Mouse (Mus musculus) left cerebral cortex, postnatal 14 days (tissue): ENCODE measurements at regions not wholly inside any gene's neighbourhood (a gene's known extent, or its start where the extent isn't known, plus 50 kb on each side); places are given as distances from the start of the nearest gene placed in this dataset.

ENCODE experiments used
- DNase-seq, 2 experiments: peaks; one replicate each; pipeline ENCODE4 v3.0.0; 2021 to 2022; ENCODE audit warnings: low spot score in 2 of 2, mixed read lengths in 1 of 2
- intact Hi-C: fragments of 180-260 bp; cut with DNase I; formaldehyde crosslinking; loops from one replicate; pipeline ENCODE4 v1.15.1; 2025

DNA sequence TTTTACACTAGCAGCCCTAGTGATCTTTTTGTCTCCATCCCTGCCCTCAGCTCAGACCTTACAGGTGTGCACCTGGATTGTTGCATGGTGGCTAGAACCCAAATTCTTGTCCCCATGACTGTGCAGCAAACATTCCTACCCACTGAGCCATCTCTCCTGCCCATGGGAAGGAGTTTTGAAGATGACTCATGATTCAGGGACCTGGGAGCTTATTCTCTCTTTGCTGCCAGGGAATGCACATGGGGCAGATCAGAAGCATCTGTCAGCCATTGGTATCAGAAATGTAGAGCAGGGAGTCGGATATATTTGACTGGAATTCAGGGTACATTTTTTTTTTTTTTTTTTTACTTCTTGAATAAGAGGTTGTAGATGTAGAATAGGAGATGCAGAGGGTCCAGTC, 154.0 kb downstream of the 4930564D02Rik start:
- DNase-seq: no peak
- intact Hi-C loops: no loop called here

DNA sequence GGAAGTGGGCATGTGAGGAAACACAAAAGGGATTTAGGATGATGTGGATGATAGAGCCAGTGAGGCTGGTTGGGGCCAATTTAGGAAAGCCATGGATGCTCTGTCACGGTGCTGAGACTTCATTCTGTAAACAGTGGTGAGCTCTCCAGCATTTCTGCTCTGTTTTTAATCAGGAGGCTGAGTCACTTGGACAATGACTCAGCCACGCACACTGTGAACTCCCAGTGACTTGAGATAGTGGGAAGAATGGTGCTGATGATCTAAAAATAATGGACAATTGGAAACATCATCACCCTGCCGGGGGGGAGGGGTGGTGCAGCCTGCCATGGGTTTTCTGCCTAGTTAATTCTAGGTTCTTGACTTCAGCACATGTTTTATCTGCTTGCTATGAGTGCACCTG, 156.3 kb downstream of the 4930564D02Rik start:
- intact Hi-C loops: no loop called here
- no peak for DNase-seq

DNA sequence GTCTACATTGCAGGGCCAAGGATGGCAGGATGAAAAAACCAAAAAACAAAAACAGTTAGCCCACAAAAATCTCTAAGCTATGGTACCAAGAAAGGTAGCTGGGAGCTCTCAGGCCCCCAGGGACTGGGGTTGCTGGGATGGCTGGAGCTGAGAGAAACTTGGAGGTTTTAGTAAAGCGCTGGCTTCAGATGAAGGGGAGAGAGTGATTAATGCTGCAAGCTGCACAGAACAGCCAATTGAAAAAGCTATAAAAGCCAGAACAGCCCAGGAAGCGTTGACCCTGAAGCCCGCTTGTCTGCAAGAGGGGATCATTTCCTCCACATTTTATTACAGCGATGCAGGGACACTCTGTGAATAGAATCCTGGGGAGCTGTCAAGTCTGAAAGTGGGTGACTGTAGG, 157.0 kb downstream of the 4930564D02Rik start:
- intact Hi-C loops: no loop called here
- no peak for DNase-seq

DNA sequence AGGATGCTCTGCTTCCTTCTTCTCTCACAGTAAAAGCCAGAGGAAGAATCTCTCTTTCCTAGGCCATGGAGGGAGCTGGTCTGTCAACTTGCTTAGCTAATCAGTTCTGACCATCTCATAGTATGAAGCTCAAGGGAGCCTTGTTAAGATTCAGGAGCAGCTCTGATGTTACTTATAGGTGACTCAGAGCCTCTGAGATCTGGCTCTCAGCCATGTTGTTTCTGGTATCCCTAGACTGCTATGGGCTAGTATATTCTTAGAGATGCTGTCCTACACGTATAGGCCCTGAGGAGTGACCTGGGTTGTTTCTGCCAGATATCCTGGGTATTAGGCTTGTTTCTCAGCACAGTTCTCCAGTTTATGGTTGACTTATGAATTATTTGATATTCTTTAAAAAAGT, 160.9 kb downstream of the 4930564D02Rik start:
- no peak for DNase-seq
- intact Hi-C loops: no loop called here

DNA sequence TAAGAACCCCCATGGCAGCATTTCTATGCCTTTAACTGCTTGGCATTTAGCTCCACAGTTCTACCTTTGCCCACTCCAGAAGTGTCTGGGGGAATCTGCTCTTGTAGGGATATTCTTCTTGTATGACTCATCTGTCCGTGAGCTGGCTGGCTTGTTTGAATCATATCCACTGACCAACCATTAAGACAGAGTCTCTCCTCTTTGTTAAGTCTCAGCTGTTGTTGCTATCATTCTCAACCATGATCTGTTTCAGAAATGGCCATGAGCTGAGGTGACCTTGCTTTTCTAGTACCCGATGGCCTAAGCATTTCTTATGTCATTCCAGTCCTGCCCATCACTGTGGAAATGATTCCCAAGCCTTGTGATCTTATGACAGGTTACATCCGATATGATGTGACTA, 161.8 kb downstream of the 4930564D02Rik start:
- DNase-seq: no peak
- intact Hi-C loops: no loop called here

DNA sequence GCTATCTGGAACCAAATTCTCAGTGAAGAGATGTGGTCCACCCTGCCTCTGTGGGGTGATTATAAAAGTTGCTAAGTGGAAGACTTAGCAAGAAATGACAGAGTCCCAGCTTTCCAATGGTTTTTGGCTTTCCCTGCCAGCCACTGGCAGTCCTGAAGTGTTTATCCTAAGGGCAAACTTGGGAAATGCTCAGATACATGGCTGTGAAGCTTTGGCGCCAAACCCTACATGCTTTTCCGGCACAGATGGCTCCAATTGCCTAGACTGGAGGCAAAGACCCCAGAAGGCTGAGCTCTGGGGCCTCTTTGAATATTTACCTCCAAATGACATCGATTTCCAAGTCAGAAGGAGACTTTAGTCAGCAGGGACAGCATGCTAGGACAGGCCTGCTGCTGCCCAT, 174.4 kb downstream of the 4930564D02Rik start:
- DNase-seq: no peak
- intact Hi-C loops: no loop called here

DNA sequence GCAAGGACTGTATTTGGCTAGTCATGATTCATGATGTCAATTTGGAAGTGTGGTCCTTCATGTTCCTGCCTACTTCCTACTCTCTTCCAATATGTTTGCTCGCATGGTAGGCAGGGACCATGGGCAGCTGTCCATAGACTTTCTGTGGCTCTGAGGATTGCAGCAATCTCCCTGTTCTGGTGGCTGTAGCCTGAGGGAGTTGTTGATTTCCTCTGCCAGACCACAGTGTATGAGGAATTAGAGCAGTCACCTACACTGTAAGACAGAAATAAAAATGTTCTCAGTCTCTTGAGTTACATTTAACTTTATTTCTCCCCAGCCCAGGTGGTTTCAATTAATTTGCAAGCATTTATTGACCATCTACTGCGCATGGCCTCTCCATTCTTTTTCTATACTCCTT, 190.5 kb downstream of the 4930564D02Rik start:
- no peak for DNase-seq
- intact Hi-C loops: no loop called here

DNA sequence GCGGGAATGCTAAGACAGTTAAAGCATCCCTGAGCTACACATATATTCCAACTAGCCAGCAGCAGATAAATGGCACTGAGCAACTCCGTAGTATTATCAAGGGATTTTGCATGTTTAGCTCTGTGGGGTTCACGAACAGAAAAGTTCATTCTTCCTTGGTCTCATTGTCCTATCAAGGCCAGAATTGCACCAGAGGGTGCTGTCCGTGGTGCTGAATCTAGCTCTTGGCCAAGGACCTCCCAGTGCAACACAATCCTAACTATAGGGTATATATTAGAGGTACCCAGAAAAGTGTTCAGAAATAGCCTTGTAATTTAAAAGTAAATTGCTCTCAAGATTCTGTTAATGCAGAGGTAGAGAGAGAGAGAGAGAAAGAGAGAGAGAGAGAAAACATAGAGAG, 176.9 kb upstream of the Kcnd3 start:
- DNase-seq: no peak
- intact Hi-C loops: no loop called here

DNA sequence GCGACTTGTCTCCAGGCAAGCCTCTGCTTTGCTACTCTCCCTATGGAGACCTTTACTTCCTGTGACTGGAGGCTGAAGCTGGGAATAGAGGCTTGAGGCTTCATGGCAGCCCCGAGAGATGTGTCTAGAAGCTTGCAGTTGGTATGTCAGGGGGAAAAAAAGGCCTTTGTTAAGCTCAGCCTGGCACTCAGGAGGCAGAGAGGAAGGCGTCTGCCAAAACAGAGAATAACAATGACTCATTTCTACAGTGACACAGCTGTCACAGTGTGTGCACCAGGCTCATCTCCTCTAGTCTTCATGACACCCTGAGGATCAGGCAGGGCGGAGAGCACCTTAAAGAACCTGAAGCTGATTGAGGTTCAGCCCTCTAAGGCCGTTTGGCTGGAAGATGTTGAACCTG, 171.2 kb upstream of the Kcnd3 start:
- peak; percentile 12 to 26 for DNase-seq
- intact Hi-C loops: no loop called here

DNA sequence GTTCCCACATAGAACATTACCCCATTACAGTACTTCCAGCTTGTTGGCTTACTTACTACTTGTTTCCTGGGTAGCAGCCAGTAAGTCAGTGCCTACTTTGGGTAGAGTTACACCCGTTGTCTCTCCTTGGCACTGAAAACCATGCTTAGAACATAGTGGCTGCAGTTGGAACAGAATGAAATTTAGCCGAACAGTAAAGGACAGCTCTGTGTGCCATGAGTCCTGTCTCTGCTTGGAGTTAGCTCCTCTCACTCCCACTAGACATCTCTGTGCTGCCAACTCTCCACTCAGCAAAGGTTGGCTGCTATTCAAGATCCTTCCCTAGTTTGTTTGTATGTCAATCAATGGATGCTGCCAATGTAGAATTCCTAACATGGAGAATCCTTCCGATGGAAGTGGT, 170.4 kb upstream of the Kcnd3 start:
- intact Hi-C loops: no loop called here

DNA sequence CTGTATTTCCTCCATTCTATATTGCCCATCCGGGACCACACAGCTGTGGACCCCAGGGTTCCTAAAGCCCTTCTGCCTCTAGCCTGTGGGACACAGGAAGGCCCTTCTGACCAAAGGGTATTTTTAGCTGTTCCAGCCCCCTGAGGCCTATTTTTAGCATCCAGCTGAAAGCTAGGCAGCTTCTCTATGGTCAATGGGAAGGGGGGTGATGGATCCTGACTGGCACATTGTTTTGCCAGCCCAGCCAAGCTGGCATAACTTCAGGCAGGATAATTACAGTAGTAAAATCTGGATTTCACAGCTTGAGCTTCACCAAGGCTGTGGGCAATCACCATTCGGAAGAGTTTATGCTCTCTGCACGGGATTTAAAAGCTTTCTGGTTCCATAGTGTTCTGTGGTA, 153.9 kb upstream of the Kcnd3 start:
- intact Hi-C loops: no loop called here
- no peak for DNase-seq

More for the DNA sequence above, 170.4 kb upstream of the Kcnd3 start:
- peak in 1 of 2 experiments; percentile 31 for DNase-seq

DNA sequence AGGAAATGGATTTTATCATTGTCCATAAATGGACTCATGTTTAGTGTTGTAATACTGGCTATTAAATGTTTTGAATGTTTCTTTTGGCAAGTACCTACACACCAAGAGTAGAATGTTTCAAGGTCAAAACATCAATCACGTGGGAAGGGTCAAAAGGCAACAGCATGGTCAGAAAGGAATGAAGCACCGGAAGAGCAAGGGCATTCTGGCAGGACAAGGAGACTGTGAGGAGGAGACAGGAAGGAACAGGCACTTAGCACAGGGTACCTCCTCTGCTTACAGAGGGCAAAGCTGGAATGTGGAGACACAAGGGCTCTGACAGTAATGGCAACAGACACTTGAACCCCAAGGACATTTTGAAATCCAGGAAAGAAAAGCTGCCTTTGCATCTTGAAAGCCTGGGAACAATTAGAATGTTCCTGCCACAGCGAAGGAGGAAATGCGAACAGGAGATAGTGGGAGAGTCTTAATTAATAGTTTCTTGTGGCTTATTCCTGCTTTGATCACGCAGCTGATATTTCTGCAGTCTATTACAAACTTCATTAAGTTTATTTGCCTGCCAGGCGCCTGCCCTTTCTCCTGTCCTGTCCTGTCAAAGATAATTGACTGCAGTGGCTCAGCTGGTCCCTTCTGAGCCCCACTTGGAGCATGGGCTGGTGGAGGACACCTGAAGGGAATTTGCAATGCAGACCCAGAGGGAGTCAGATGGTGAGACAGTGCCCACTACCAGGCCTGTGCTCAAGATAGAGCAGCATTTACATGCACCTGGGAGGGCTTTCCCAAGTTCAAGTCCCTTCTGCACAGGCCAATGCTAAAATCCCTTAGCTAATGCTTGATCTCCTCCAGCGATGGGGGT, 151.2 kb upstream of the Kcnd3 start:
- no peak for DNase-seq
- intact Hi-C loops: no loop called here

DNA sequence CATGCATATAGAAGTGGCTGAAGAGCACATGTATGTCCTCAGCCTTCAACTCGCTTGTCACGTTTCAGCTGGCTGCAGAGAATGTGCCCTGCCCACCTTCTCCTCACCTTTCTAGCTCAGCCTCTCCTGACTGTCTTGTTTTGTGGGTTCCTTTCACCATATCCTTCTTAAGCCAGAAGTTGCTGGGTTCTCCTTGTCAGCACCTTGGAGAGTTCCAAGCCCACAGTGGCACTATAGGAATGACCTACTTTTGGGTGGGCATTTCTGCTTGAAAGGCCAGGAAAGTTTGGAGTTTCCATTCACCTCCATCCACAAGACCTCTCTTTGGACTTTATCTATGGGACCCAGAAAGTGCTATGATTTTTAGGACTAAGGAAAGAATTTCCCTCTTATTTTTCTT, 144.5 kb upstream of the Kcnd3 start:
- DNase-seq: no peak
- intact Hi-C loops: no loop called here

DNA sequence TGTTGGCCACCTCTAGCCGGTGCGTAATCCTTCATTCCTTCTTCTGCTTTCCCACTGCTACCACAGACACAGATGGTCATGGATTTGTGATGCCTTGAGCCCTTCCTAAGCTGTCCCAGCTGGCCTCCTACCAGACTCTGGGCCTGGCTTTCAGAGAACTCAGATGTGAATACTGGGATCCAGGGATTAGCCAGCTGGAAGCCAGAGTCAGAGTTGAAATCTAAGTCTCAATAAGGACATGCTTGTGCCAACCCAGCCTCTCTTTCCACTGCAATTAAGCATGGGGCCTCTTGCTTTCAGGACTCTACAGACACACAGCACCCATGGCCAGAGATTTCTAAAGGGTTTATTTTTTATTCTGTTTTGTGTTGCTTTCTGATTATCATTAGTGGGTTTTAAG, 143.1 kb upstream of the Kcnd3 start:
- intact Hi-C loops: no loop called here
- no peak for DNase-seq

DNA sequence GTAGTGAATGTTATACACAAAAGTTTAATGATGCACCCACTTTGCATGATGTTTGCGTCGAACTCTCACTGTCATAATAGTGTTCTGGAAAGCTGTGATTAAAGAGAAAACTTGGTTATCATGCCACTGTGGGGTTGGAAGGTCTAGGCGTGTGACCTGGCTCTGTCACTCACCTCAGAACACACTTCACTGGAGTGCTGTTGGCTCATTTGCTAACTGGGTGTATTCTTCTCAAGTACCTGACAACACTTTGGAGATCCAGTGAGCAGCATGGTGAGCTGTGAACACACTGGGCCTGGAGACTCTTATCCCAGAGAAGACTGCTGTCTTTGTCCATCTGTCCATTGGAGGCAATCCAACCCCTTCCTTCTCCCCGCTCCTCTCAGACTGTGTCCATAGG, 98.9 kb upstream of the Kcnd3 start:
- intact Hi-C loops: no loop called here
- no peak for DNase-seq

DNA sequence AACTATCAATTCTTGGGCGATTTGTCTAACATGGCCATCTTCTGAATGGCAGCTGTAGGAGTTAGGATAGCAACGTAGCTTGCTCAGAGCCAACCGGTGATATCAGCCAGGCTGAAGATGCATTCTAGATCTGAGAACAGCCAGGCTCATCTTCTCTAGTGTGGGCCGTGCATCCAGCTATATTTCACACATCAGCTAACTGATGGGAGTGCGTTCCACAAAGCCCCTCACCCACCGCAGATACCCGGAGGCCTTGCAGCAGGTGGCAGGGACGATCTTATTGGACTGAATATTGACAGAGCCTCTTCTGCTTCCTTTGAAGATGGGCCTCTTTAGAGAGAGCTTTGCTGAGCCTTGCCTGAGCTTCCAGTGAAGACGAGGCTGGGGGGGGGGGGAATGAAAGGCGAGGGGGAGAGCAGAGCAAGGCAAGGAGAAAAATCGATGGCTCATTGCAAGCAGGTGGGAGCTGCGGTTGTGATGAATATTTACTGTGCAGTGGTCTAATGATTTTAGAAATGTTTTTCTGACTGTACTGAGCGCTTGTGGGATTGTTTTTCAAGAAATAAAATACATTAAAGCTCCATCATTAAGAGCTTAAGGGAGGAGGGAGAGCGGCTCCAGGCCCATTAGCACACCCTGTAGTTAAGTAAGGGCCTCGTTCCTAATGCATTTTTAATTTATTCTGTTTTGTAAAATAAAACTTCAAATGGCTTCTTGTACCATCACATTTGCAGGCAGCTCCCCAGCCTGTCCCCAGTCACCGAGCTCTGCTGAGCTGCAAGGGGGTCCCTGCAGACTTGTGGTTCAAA, 97.8 kb upstream of the Kcnd3 start:
- intact Hi-C loops: no loop called here
- no peak for DNase-seq

DNA sequence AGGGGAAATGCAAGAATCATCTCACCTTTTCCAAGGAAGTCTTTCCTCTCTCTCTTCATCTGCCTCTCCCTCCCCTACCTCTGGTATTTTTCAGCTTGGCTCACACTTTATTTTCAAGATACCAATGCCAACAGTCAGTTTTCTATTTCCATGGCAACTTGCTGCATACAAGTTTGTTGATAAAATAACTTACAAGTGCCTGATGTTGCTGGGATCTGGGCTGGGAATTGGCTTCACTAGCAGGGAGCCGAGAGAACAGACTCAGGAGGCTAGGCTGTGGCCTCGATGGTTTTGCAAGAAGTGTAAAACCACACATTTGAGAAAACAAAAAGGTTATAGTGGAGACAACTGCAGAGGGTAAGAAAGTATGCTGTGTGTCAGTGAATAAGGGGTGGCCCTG, 94.6 kb upstream of the Kcnd3 start:
- intact Hi-C loops: no loop called here

DNA sequence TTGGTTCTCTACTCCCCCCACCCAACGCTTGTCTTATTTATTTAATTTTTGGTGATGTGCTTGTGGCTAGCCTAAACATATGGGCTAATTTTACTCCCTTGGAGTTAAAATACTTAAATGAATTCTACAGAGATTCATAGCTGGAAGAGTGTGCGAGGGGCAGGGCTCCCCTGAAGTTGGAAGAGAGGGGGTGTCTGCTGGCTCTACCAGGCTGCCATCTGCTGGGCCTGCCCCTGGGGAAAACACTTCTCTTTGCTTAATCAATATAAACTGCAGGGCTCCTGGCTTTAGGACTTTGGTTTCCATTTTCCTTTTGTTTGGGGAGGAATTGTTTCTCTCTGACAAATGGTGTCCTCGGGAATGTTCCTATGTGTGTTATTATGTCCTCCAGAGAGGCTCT, 92.5 kb upstream of the Kcnd3 start:
- DNase-seq: no peak
- intact Hi-C loops: no loop called here

More for the DNA sequence above, 94.6 kb upstream of the Kcnd3 start:
- no peak for DNase-seq

DNA sequence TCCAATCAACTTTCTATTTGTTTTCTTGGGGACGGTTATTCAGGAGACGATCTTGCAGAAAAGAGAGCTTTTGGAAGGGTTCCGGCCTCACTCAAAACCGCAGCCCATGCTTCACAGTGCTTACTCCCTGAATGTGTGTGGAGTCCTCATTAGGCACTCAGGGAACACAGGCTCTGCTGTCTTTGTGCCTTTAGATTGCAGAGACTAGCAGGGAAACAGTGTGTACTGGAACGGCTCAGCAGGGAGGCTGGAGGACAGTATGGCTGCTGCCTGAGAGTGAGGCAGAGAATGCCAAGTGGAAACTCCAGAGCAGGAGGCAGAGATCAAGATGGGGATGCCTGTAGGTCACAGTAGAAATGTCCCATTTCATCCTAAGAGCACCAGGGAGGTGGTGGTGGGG, 87.4 kb upstream of the Kcnd3 start:
- intact Hi-C loops: no loop called here

DNA sequence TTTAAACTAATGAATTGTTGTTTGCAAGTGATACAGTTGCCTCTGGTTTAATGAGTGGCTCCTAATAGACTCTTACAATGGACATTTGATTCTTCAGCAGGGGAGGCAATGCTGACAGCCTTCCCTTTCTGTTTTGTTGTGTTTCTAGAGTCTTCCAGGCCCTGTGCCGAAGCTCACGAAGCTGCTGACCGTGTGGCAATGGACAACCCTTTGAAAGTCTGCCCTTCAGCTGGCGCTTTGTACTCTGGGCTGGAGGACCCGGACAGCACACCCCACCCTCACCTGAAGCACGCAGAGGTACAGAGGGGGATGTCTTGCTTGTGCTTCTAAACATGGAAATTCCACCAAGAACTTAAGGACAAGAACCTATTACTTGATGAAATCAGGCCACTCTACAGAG, 85.3 kb upstream of the Kcnd3 start:
- intact Hi-C loops: no loop called here

More for the DNA sequence above, 87.4 kb upstream of the Kcnd3 start:
- DNase-seq: peak; percentile 39 to 42

DNA sequence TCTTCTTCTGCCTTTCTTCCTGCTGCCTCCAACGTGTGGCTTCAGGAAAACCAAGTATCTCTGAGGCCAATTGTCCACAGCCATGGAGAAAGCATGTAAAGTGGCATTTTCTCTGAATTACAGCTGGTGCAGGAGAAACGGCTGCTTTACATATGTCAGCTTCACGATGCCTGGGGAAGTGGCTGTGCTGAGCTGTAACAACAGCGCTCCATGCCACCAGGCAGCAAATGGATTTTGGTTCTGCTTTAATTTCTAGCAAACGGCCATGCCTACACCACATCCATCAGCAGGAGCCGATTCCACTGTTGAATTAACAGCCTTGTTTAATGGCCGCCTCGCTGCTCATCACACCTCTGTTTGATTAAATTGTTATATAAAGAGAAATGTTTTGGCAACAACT, 84.2 kb upstream of the Kcnd3 start:
- no peak for DNase-seq
- intact Hi-C loops: no loop called here

More for the DNA sequence above, 85.3 kb upstream of the Kcnd3 start:
- no peak for DNase-seq
